Mouse (Mus musculus): ENCODE measurements around the gene Zfy2. TPM values are rescaled to one million over a fixed set of nuclear protein-coding genes. Genes with fewer than 3 reads are reported as not detected.

Zfy2 gene
- under 1 TPM in 1 of 2 experiments, not detected in 1; 0.12 TPM for polyA plus RNA-seq (2017; shearing (Covaris generic))

- no peak for ATAC-seq
Measured at GRCm38 (mm10) chrY:2170309-2170708, at the start of gene Zfy2. TSS of gene Zfy2 (minus strand) at chrY:2170409.
